Mouse (Mus musculus) sigmoid colon, adult 10 weeks (tissue): ENCODE results near the gene Ptchd4. TPM values are rescaled to one million over a fixed set of nuclear protein-coding genes. Genes with fewer than 3 reads are reported as not detected.

ENCODE experiments used
- polyA plus RNA-seq: library from polyadenylated mRNA; stranded (reverse); fragments of 350-450 nt; fragmentation: Illumina TruSeq; extraction: RNeasy Lipid Tissue Mini Kit (QIAGEN cat#74804); gene quantifications from one replicate; pipeline ENCODE4 v1.2.3, GENCODE M21; 2014; ENCODE audit warnings: low read depth, low replicate concordance

Ptchd4 gene
- polyA plus RNA-seq, result not detected

GRCm38 (mm10) chr17:42315669-42316611, at the start of gene Ptchd4:
Gene Ptchd4, plus strand, starts transcription at chr17:42315947.

